Mouse (Mus musculus) CH12.LX (cell line): Measurements from ENCODE around the gene Rnase11.

Experiments
- CTCF ChIP-seq, 2 experiments: IDR thresholded peaks in 1 of 2; conservative IDR thresholded peaks in 1 of 2; 2 replicates each; pipeline ENCODE4 v1.5.1; 2011 to 2012; ENCODE audit warnings: low read depth in 2 of 2, low read length in 2 of 2, improper control_type of control experiment in 1 of 2, inconsistent platforms in 1 of 2, mild to moderate bottlenecking in 1 of 2, moderate library complexity in 1 of 2
- ELF1 ChIP-seq: IDR thresholded peaks from 2 replicates; pipeline ENCODE4 v1.6.1; 2014; ENCODE audit warnings: low read depth, mild to moderate bottlenecking, inconsistent platforms, low read length, improper control_type of control experiment
- EP300 ChIP-seq: IDR thresholded peaks from 2 replicates; pipeline ENCODE4 v1.6.1; 2011; ENCODE audit warnings: low read length, improper control_type of control experiment
- IRF4 ChIP-seq: IDR thresholded peaks from 2 replicates; pipeline ENCODE4 v1.6.1; 2014; ENCODE audit warnings: low read depth, mild to moderate bottlenecking, inconsistent platforms, low read length, improper control_type of control experiment
- NELFE ChIP-seq: IDR thresholded peaks from 2 replicates; pipeline ENCODE4 v1.6.1; 2011; ENCODE audit warnings: low read depth, low read length, improper control_type of control experiment
- NRF1 ChIP-seq: IDR thresholded peaks from 2 replicates; pipeline ENCODE4 v1.6.1; 2014; ENCODE audit warnings: low read depth, mild to moderate bottlenecking, inconsistent platforms, low read length, improper control_type of control experiment, moderate library complexity
- POLR2A ChIP-seq: IDR thresholded peaks from 2 replicates; pipeline ENCODE4 v1.6.1; 2011; ENCODE audit warnings: low read depth, mild to moderate bottlenecking, improper control_type of control experiment, low read length
- RAD21 ChIP-seq: IDR thresholded peaks from 2 replicates; pipeline ENCODE4 v1.6.1; 2011; ENCODE audit warnings: low read depth, mild to moderate bottlenecking, low read length, improper control_type of control experiment, moderate library complexity
- USF2 ChIP-seq: conservative IDR thresholded peaks from 2 replicates; pipeline ENCODE4 v1.6.1; 2011; ENCODE audit warnings: low read depth, low read length, improper control_type of control experiment
- ZMIZ1 ChIP-seq: IDR thresholded peaks from 2 replicates; pipeline ENCODE4 v1.6.1; 2012; ENCODE audit warnings: low read depth, mild to moderate bottlenecking, inconsistent platforms, low read length, improper control_type of control experiment

DNA sequence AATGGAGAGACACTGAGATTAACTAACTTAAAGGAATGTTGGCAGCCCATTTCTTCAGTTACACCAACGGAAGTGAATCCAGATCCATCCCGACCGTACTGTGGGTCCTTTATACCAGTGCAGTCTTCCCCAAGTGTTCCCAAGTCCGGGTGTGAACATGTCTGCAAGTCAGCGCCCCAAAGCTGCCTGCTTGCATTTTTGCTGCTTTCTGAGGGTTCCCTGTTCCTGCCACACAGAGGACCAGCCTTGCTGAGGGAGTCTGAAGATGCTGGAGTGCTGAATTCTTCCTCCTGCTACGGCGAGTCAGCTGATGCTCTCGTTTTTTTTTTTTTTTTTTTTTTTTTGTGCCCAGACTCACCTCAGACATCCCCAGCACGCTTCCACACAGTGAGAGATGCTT lies 45.0 kb upstream of the Rnase11 start:
- TF ChIP-seq CTCF (conservative IDR thresholded peaks at IDR 0.05 in 1 of 2, IDR thresholded peaks at IDR 0.05 in 1 of 2; ENCODE audit: low read depth in 2 of 2, low read length in 2 of 2) = no peak
- no peak for TF ChIP-seq EP300
- TF ChIP-seq POLR2A = no peak
- no peak for TF ChIP-seq NRF1
- TF ChIP-seq NELFE = no peak
- TF ChIP-seq IRF4 = no peak
- no peak for TF ChIP-seq RAD21
- TF ChIP-seq USF2 = no peak
- TF ChIP-seq ELF1 = no peak
- TF ChIP-seq ZMIZ1 = no peak
